Mouse (Mus musculus): Measurements from ENCODE around the gene Rwdd2a.
"Not testable (repeated sequence)": the region's sequence is repeated elsewhere in the genome, so short reads cannot be mapped to it uniquely, and the experiment has no call there.

Rwdd2a gene

GRCm38 (mm10) chr9:86592676-86593668, 21.2 kb downstream of the Rwdd2a start:
- DNase-seq (ENCODE audit: low spot score in 2 of 2): peak in 1 of 2 experiments; percentile 28

GRCm38 (mm10) chr9:86594357-86594767, 22.6 kb downstream of the Rwdd2a start:
- DNase-seq (ENCODE audit: low spot score in 2 of 2): not testable (repeated sequence)

GRCm38 (mm10) chr9:86596983-86597382, 25.2 kb downstream of the Rwdd2a start:
- not testable (repeated sequence) for DNase-seq (ENCODE audit: low spot score in 2 of 2)

GRCm38 (mm10) chr9:86599723-86600303, 28.0 kb downstream of the Rwdd2a start:
- DNase-seq (ENCODE audit: low spot score in 2 of 2): no peak

- no peak for DNase-seq (ENCODE audit: low spot score in 2 of 2)
These were observed 34.0 kb downstream of the Rwdd2a start for GRCm38 (mm10) chr9:86605776-86606175.

GRCm38 (mm10) chr9:86612091-86612490, 40.3 kb downstream of the Rwdd2a start:
- no peak for DNase-seq (ENCODE audit: low spot score in 2 of 2)

- DNase-seq (ENCODE audit: low spot score in 2 of 2): no peak
These were observed 44.0 kb downstream of the Rwdd2a start for GRCm38 (mm10) chr9:86615765-86616164.

GRCm38 (mm10) chr9:86617837-86618492, 46.2 kb downstream of the Rwdd2a start:
- DNase-seq (ENCODE audit: low spot score in 2 of 2): no peak

- DNase-seq (ENCODE audit: low spot score in 2 of 2): no peak
These were observed 47.7 kb downstream of the Rwdd2a start for GRCm38 (mm10) chr9:86619341-86620139.

GRCm38 (mm10) chr9:86622062-86622461, 50.3 kb downstream of the Rwdd2a start:
- DNase-seq (ENCODE audit: low spot score in 2 of 2): no peak

GRCm38 (mm10) chr9:86624039-86624438, 52.2 kb downstream of the Rwdd2a start:
- no peak for DNase-seq (ENCODE audit: low spot score in 2 of 2)
